Mouse (Mus musculus): ENCODE results near the gene Olfr498.

Gene Olfr498

GRCm38 (mm10) chr7:108465026-108465425 lies at the start of gene Olfr498:
Gene Olfr498 (plus strand): TSS chr7:108465326.
- DNase-seq (ENCODE audit: low spot score in 2 of 2): no peak

GRCm38 (mm10) chr7:108420121-108420520 lies 45.0 kb upstream of the Olfr498 start, which contains the start of gene Olfr497:
Gene Olfr497 (plus strand): TSS chr7:108420421.
- no peak for DNase-seq (ENCODE audit: low spot score in 2 of 2)
